In the genomic region with DNA sequence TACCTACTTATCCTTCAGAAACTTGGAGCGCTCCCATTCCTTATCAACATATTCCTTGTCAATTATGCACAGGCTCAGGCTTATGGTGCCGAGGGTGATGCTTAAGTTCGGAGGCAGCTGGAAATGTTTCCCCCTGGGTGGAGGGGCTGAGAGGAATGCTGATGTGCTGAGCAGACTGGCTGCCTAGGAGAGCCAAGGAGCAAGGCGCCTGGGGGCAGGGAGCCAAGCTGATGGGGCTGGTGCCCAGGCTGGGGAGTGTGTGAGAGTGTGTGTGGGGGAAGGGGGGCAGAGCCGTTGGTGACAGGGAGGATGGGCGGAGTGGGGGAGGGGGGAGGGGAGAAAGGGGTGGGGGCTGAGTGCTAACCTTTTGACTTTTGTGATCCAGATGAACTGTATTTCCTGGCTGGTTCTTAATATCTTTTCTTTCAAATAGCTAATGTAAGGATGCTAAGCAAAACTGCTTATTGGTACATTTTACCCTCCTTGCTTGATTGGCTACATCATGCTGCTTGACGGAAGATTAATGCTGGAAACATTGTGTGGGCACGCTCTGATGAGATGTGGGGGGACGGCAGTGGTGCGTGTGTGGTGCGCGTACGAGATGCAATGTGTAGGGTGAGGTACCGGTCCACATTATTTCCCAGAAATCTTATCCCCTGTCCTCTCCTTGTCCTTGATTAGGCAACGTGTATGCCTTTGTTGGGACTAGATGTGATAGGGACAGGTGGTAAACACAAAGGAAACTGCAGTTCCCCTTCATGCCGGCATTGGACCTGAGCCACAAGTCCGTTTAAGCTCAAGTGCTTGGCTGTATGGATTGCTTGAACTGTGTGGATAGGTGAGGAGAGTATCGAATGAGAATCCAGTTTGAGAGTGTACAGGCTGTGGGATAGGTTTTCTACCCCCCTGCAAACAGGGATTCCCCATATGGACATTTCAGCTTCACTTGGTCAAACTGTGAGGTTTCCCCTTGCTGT, we compare ENCODE assay signal across 10 mouse cellular contexts. TPM values are rescaled to one million over a fixed set of nuclear protein-coding genes. Genes with fewer than 3 reads are reported as not detected.
A peak's percentile ranks its signal among the peaks of the same experiment; 100 is the strongest.
DNase-seq lines count a peak whose midpoint lies in the region; ATAC-seq lines count a peak whose summit lies in the region.
"Had no signal": no experiment of that assay in that cellular context is flagged by ENCODE, and none has a peak within 500 bp of the region (broad histone marks: within the 10 kb centered on the region; RNA-seq: fewer than 3 reads in every experiment).

No protein-coding gene starts in this region.

- 51% methylated on average over 18 of the region's 18 CpGs for WGBS in heart, embryonic 13.5 days
- WGBS in neural tube, embryonic 11.5 days, result 59% methylated on average over 17 of the region's 18 CpGs

- H3K9me3 ChIP-seq in heart, embryonic 13.5 days, result peaks cover 3% of the 10 kb centered on the region; the same call in 1 of the 2 replicates
- H3K9me3 ChIP-seq in neural tube, embryonic 11.5 days (ENCODE audit: control insufficient read depth, low read length), result no peaks in the 10 kb centered on the region

- no peaks in the 10 kb centered on the region for H3K36me3 ChIP-seq in heart, embryonic 13.5 days
- H3K36me3 ChIP-seq in neural tube, embryonic 11.5 days (ENCODE audit: control insufficient read depth, insufficient read depth, low read length), result no peaks in the 10 kb centered on the region
- H3K36me3 ChIP-seq: G1E had no signal

- DNase-seq in layer of hippocampus, adult 11-12 months (ENCODE audit: low spot score), result peak; percentile 62
- DNase-seq in layer of hippocampus, adult 9-10 months (ENCODE audit: low spot score), result no peak
- DNase-seq in embryo, embryonic 11 days, result peak; percentile 69
- peak; percentile 29 for DNase-seq in left cerebral cortex, adult 11 months (ENCODE audit: low spot score)
- DNase-seq in neural tube, embryonic 11.5 days (ENCODE audit: low spot score), result peak; percentile 63

- no peaks in the 10 kb centered on the region; the same call in 1 of the 2 replicates for H3K27me3 ChIP-seq in heart, embryonic 13.5 days (replicated peaks)
- H3K27me3 ChIP-seq in neural tube, embryonic 11.5 days (ENCODE audit: control insufficient read depth, insufficient read depth, low read length), result no peaks in the 10 kb centered on the region

- ATAC-seq in heart, embryonic 13.5 days (ENCODE audit: extremely low read depth, insufficient number of reproducible peaks, low FRiP score, low TSS enrichment), result peak; percentile 38; the same call in 1 of the 2 replicates
- ATAC-seq in neural tube, embryonic 11.5 days (ENCODE audit: insufficient read depth, low FRiP score, low TSS enrichment), result peak; percentile 85
- no peak for ATAC-seq in megakaryocyte, adult 5-6 weeks (ENCODE audit: poor library complexity, severe bottlenecking)
- ATAC-seq in CD4-positive, CD25-positive, alpha-beta regulatory T cell, adult 4 months, result no peak

- H3K9ac ChIP-seq in heart, embryonic 13.5 days, result no peak overlapping the region; the same call in 1 of the 2 replicates
- H3K9ac ChIP-seq in neural tube, embryonic 11.5 days (ENCODE audit: low read length), result no peak overlapping the region

- peak overlapping the region; percentile 48 for H3K27ac ChIP-seq in heart, embryonic 13.5 days (replicated peaks)
- peak overlapping the region; percentile 21; the same call in 1 of the 2 replicates for H3K27ac ChIP-seq in neural tube, embryonic 11.5 days (ENCODE audit: low read depth, low read length)
- H3K27ac ChIP-seq: macrophage had no signal

- peak overlapping the region; percentile 65 for H3K4me2 ChIP-seq in heart, embryonic 13.5 days
- no peak overlapping the region for H3K4me2 ChIP-seq in neural tube, embryonic 11.5 days (ENCODE audit: low read depth)

- H3K4me1 ChIP-seq in heart, embryonic 13.5 days, result peaks cover 39% of the 10 kb centered on the region
- H3K4me1 ChIP-seq in neural tube, embryonic 11.5 days (ENCODE audit: control insufficient read depth, insufficient read depth, low read length), result peaks cover 9% of the 10 kb centered on the region; the same call in 1 of the 2 replicates

- no peak overlapping the region for H3K4me3 ChIP-seq in heart, embryonic 13.5 days
- no peak overlapping the region for H3K4me3 ChIP-seq in neural tube, embryonic 11.5 days (ENCODE audit: low read depth, low read length)

RNA-seq across cellular contexts. Expression of a gene that starts 25.5 kb away (rescaled TPM):
- polyA plus RNA-seq in heart, embryonic 13.5 days (2015; fragmentation: Nextera tagmentation; extraction: Ambion mirVana), result 5.4 and 6.0 TPM in 2 replicates
- 16.4 and 19.2 TPM in 2 replicates for polyA plus RNA-seq in neural tube, embryonic 11.5 days (2014; fragmentation: Nextera tagmentation; extraction: Ambion mirVana)
- 2.4 and 2.7 TPM in 2 replicates for total RNA-seq in megakaryocyte, adult 5-6 weeks (2015)
- 0.62 and 1.4 TPM in 2 replicates for total RNA-seq in megakaryocyte, adult 5-6 weeks (2017)
- polyA plus RNA-seq in CD4-positive, CD25-positive, alpha-beta regulatory T cell, adult 4 months (2017; shearing (Covaris generic)), result not detected
- total RNA-seq: G1E had no signal
- polyA plus RNA-seq: G1E had no signal

Comparison
In these comparisons a context has a peak if more than half of its experiments do, and no peak if none do; other contexts are left out.
1. ATAC-seq: peak in heart, embryonic 13.5 days (single experiment) and neural tube, embryonic 11.5 days (single experiment); none in megakaryocyte, adult 5-6 weeks (single experiment) and CD4-positive, CD25-positive, alpha-beta regulatory T cell, adult 4 months (single experiment).